Mouse (Mus musculus): Measurements from ENCODE around the gene Cyp1b1. TPM values are rescaled to one million over a fixed set of nuclear protein-coding genes. Genes with fewer than 3 reads are reported as not detected.
A peak's percentile ranks its signal among the peaks of the same experiment; 100 is the strongest.

Cyp1b1 gene
- polyA plus RNA-seq, 1 experiment from 2014 or later: 3.5 TPM

GRCm38 (mm10) chr17:79663393-79664105 lies 51.3 kb downstream of the Cyp1b1 start:
- Histone ChIP-seq H3K27me3 (no peaks in the 10 kb centered on the region), H3K4me2 (no peak overlapping the region), H3K9me3 (no peaks in the 10 kb centered on the region), H3K9ac (no peak overlapping the region), H3K27ac (no peak overlapping the region), H3K4me1 (peaks cover 10% of the 10 kb centered on the region; the same call in 1 of the 2 replicates), H3K36me3 (no peaks in the 10 kb centered on the region), H3K4me3 (no peak overlapping the region)
- no peak for ATAC-seq (ENCODE audit: borderline replicate concordance, extremely low read depth, low FRiP score, low TSS enrichment)
- WGBS: 10% methylated on average over 3 of the region's 3 CpGs

GRCm38 (mm10) chr17:79661848-79662247 lies 53.0 kb downstream of the Cyp1b1 start:
- WGBS: 60% methylated on average over 9 of the region's 9 CpGs
- 0 out of 2 replicates have a peak overlapping the region, but pooled peaks have one; percentile 2 for H3K27ac ChIP-seq

GRCm38 (mm10) chr17:79661387-79661786 lies 53.5 kb downstream of the Cyp1b1 start:
- 25% methylated on average over 7 of the region's 7 CpGs for WGBS
- Histone ChIP-seq H3K4me1 (peaks cover 14% of the 10 kb centered on the region; the same call in 1 of the 2 replicates), H3K27ac (0 out of 2 replicates have a peak overlapping the region, but pooled peaks have one; percentile 2), H3K4me3 (no peak overlapping the region), H3K27me3 (no peaks in the 10 kb centered on the region), H3K36me3 (no peaks in the 10 kb centered on the region), H3K9me3 (no peaks in the 10 kb centered on the region), H3K4me2 (peak overlapping the region; percentile 20), H3K9ac (no peak overlapping the region)
- ATAC-seq (ENCODE audit: borderline replicate concordance, extremely low read depth, low FRiP score, low TSS enrichment): no peak

More at GRCm38 (mm10) chr17:79661848-79662247, 53.0 kb downstream of the Cyp1b1 start:
- ATAC-seq (ENCODE audit: borderline replicate concordance, extremely low read depth, low FRiP score, low TSS enrichment): no peak
- peaks cover 14% of the 10 kb centered on the region; the same call in 1 of the 2 replicates for H3K4me1 ChIP-seq
- H3K9ac ChIP-seq: no peak overlapping the region
- no peaks in the 10 kb centered on the region for H3K9me3 ChIP-seq
- no peaks in the 10 kb centered on the region for H3K36me3 ChIP-seq
- no peaks in the 10 kb centered on the region for H3K27me3 ChIP-seq
- no peak overlapping the region for H3K4me3 ChIP-seq
- H3K4me2 ChIP-seq: peak overlapping the region; percentile 20; the same call in 1 of the 2 replicates

GRCm38 (mm10) chr17:79658863-79659262 lies 56.0 kb downstream of the Cyp1b1 start:
- Histone ChIP-seq H3K4me1 (peaks cover 14% of the 10 kb centered on the region; the same call in 1 of the 2 replicates), H3K4me3 (no peak overlapping the region), H3K27ac (no peak overlapping the region), H3K27me3 (no peaks in the 10 kb centered on the region), H3K4me2 (no peak overlapping the region), H3K36me3 (no peaks in the 10 kb centered on the region), H3K9me3 (no peaks in the 10 kb centered on the region), H3K9ac (no peak overlapping the region)
- 63% methylated on average over 8 of the region's 8 CpGs for WGBS
- ATAC-seq (ENCODE audit: borderline replicate concordance, extremely low read depth, low FRiP score, low TSS enrichment): no peak

DNA sequence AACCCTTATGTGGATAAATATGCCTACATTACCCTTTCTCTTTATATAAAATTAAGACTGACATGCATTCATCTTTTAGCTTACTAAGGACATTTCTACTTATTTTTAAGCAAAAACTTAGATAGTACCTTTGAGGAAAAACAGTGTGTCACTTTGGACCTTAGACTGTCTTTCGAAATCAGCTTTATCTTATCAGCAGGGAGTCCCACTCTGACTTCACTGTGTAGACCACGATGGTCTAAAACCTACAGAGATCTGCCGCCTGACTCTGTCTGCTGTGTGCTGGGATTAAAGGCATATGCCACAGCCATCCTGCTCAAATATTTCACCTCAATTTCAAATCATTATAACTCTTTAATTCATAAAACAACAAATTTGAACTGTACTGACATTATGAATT lies 56.4 kb downstream of the Cyp1b1 start:
- no peak overlapping the region for H3K9ac ChIP-seq
- no peaks in the 10 kb centered on the region for H3K27me3 ChIP-seq
- H3K9me3 ChIP-seq: no peaks in the 10 kb centered on the region
- no peak overlapping the region for H3K4me2 ChIP-seq
- H3K4me3 ChIP-seq: no peak overlapping the region
- WGBS: 52% methylated on average over 3 of the region's 3 CpGs
- H3K27ac ChIP-seq: no peak overlapping the region
- H3K4me1 ChIP-seq: peaks cover 14% of the 10 kb centered on the region; the same call in 1 of the 2 replicates
- no peak for ATAC-seq (ENCODE audit: borderline replicate concordance, extremely low read depth, low FRiP score, low TSS enrichment)
- no peaks in the 10 kb centered on the region for H3K36me3 ChIP-seq

DNA sequence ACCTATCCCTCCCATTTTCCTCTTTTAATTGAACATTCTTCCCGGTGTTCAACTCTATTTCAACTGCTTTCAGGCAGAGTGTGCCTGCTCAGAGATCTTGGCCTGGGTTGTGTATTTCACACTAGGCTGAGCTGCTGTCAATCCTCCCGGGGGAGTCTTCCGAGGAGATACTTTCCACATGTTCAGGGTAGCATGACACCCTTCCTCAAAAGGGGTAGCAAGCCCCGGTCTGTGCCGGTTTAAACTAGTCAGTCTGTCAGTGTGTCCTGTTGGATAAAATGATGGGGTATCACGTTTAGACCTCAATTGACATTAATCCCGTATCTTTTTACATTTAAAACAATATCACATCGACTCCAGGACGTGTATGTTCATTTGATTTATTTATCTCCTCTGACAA lies 57.1 kb downstream of the Cyp1b1 start:
- H3K4me1 ChIP-seq: peaks cover 14% of the 10 kb centered on the region; the same call in 1 of the 2 replicates
- no peak for ATAC-seq (ENCODE audit: borderline replicate concordance, extremely low read depth, low FRiP score, low TSS enrichment)
- no peak overlapping the region for H3K4me2 ChIP-seq
- no peak overlapping the region for H3K4me3 ChIP-seq
- H3K36me3 ChIP-seq: no peaks in the 10 kb centered on the region
- no peak overlapping the region for H3K9ac ChIP-seq
- 37% methylated on average over 9 of the region's 9 CpGs for WGBS
- H3K9me3 ChIP-seq: no peaks in the 10 kb centered on the region
- no peaks in the 10 kb centered on the region for H3K27me3 ChIP-seq
- H3K27ac ChIP-seq: no peak overlapping the region

DNA sequence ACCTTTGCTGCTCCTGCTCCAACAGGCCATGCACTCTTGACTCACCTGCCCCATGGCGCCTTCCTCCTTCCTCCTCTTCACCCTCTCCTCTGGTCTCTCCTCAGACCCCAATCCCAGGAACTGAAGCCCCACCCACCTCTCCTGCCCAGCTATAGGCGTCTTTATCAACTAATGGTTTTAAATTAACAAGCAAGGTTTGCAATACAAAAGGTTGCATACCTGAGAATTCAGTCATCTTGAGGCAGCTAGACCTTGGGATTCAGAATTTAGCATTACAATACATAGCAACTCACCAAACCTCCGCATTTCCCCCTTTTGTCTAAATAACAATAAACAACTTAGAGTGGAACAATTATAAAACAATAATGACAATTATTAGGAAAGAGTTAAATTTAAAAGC lies 60.7 kb downstream of the Cyp1b1 start:
- no peak overlapping the region for H3K27ac ChIP-seq
- H3K9ac ChIP-seq: no peak overlapping the region
- no peaks in the 10 kb centered on the region for H3K36me3 ChIP-seq
- no peak overlapping the region for H3K4me3 ChIP-seq
- no peaks in the 10 kb centered on the region for H3K9me3 ChIP-seq
- 74% methylated on average over 3 of the region's 3 CpGs for WGBS
- no peak overlapping the region for H3K4me2 ChIP-seq
- H3K27me3 ChIP-seq: no peaks in the 10 kb centered on the region
- no peak for ATAC-seq (ENCODE audit: borderline replicate concordance, extremely low read depth, low FRiP score, low TSS enrichment)
- peaks cover 4% of the 10 kb centered on the region; the same call in 1 of the 2 replicates for H3K4me1 ChIP-seq

DNA sequence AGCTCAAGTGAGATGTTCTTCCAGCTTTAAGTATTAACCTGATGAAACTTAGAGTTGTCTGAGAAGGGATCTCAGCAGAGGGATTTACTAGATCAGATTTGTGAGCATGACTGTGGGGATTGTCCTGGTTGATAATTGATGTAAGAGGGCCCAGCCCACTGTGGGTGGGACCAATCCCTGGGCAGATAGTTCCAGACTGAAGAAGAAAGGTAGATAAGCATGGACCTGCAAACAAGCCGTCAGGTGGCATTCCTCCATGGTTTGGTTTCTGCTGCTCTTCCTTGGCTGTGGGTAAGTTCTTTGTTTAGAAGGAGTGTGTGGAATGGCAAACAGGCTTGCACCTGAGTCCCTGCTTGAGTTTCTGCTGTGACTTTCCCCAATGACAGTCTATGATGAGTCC lies 61.7 kb downstream of the Cyp1b1 start:
- no peaks in the 10 kb centered on the region for H3K9me3 ChIP-seq
- WGBS: 71% methylated on average over 1 of the region's 1 CpGs
- no peak for ATAC-seq (ENCODE audit: borderline replicate concordance, extremely low read depth, low FRiP score, low TSS enrichment)
- no peaks in the 10 kb centered on the region for H3K36me3 ChIP-seq
- peaks cover 4% of the 10 kb centered on the region; the same call in 1 of the 2 replicates for H3K4me1 ChIP-seq
- no peak overlapping the region for H3K27ac ChIP-seq
- H3K4me3 ChIP-seq: no peak overlapping the region
- no peaks in the 10 kb centered on the region for H3K27me3 ChIP-seq
- no peak overlapping the region for H3K9ac ChIP-seq
- H3K4me2 ChIP-seq: no peak overlapping the region

Other genes starting within 250 kb of the Cyp1b1 start
- 18.9 and 20.5 TPM in 2 replicates for gene Rmdn2, start 103.2 kb downstream of the Cyp1b1 start, polyA plus RNA-seq (2015; fragmentation: Nextera tagmentation; extraction: Ambion mirVana)
- gene Atl2, start 181.1 kb upstream of the Cyp1b1 start, polyA plus RNA-seq (2015; fragmentation: Nextera tagmentation; extraction: Ambion mirVana): 35.8 and 38.3 TPM in 2 replicates